Mouse (Mus musculus): ENCODE data around the gene Ifng. TPM values are rescaled to one million over a fixed set of nuclear protein-coding genes. Genes with fewer than 3 reads are reported as not detected.

The Ifng gene
- polyA plus RNA-seq, 1 experiment from 2014 or later, result not detected

DNA sequence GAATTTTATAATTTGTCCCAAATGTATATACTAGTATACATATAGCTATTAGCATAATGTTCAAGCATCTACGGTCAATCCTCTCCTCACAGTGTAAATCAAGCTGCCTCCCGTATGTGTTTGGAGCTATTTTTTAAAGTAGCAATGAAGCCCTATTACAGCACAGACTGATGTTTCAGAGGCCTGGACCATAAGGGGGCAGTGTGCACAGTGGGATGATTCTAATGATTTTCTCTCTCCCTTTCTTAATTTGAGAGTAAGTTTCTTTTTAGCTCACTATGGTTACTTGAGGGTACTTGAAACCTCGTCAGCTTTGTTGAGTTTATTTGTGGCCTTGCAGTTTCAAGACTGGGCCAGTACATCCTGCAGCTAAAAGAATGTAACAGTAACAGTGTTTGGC, 1.1 kb downstream of the Ifng start:
- no peak overlapping the region for H3K4me2 ChIP-seq (ENCODE audit: low read depth, low read length)
- ATAC-seq (replicated peaks; ENCODE audit: insufficient number of reproducible peaks, low FRiP score, low TSS enrichment, low read depth) (no peak), DNase-seq (ENCODE audit: low spot score) (peak; percentile 18)
- no peaks in the 10 kb centered on the region for H3K4me1 ChIP-seq (ENCODE audit: control insufficient read depth, insufficient read depth, low read length)
- H3K36me3 ChIP-seq (replicated peaks; ENCODE audit: control insufficient read depth, insufficient read depth, low read depth, low read length), result no peaks in the 10 kb centered on the region
- H3K27ac ChIP-seq (replicated peaks; ENCODE audit: low read depth, low read length), result no peak overlapping the region
- H3K27me3 ChIP-seq (ENCODE audit: control insufficient read depth, insufficient read depth, low read length), result no peaks in the 10 kb centered on the region
- no peak overlapping the region for H3K9ac ChIP-seq (replicated peaks; ENCODE audit: low read length)
- no peaks in the 10 kb centered on the region for H3K9me3 ChIP-seq (replicated peaks; ENCODE audit: control insufficient read depth, low read length)
- WGBS, result 74% methylated on average over 3 of the region's 3 CpGs
- H3K4me3 ChIP-seq (ENCODE audit: low read depth, low read length), result no peak overlapping the region

DNA sequence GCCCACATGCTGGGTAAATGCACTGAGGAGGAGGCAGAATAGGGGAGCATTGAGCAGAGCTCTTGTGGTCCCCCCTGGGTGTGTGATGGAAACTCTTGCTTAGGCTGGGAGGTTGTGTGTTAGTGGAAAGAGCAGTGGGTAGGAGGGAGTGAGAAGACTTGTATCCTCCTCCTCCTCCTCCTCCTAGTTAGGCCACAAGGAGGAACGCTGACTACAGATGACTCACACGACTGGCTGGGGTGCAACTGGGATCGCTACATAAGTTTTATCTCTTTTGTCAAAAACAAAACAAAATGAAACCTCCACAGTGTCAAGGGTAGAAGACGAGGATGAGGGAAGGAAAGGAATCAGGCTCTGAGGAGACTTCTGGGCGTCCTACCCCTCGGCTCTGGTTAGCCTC, 2.2 kb downstream of the Ifng start:
- no peak overlapping the region for H3K4me2 ChIP-seq (ENCODE audit: low read depth, low read length)
- no peaks in the 10 kb centered on the region for H3K36me3 ChIP-seq (replicated peaks; ENCODE audit: control insufficient read depth, insufficient read depth, low read depth, low read length)
- H3K9ac ChIP-seq (replicated peaks; ENCODE audit: low read length), result no peak overlapping the region
- no peak overlapping the region for H3K4me3 ChIP-seq (ENCODE audit: low read depth, low read length)
- 90% methylated on average over 6 of the region's 6 CpGs for WGBS
- no peaks in the 10 kb centered on the region for H3K4me1 ChIP-seq (ENCODE audit: control insufficient read depth, insufficient read depth, low read length)
- DNase-seq (ENCODE audit: low spot score) (no peak), ATAC-seq (replicated peaks; ENCODE audit: insufficient number of reproducible peaks, low FRiP score, low TSS enrichment, low read depth) (no peak)
- H3K27me3 ChIP-seq (ENCODE audit: control insufficient read depth, insufficient read depth, low read length), result no peaks in the 10 kb centered on the region
- H3K9me3 ChIP-seq (replicated peaks; ENCODE audit: control insufficient read depth, low read length), result no peaks in the 10 kb centered on the region
- H3K27ac ChIP-seq (replicated peaks; ENCODE audit: low read depth, low read length), result no peak overlapping the region

DNA sequence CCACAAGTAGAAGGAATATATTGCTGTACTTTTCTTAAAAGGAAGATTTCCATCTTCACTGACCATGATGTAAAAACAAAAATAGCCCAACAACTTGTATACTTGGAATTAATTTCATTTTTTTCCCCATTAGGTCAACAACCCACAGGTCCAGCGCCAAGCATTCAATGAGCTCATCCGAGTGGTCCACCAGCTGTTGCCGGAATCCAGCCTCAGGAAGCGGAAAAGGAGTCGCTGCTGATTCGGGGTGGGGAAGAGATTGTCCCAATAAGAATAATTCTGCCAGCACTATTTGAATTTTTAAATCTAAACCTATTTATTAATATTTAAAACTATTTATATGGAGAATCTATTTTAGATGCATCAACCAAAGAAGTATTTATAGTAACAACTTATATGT, 4.2 kb downstream of the Ifng start:
- no peak for DNase-seq (ENCODE audit: low spot score)
- WGBS, result 94% methylated on average over 6 of the region's 6 CpGs
- Histone ChIP-seq H3K9me3 (replicated peaks; ENCODE audit: control insufficient read depth, low read length) (no peaks in the 10 kb centered on the region), H3K36me3 (replicated peaks; ENCODE audit: control insufficient read depth, insufficient read depth, low read depth, low read length) (no peaks in the 10 kb centered on the region), H3K9ac (replicated peaks; ENCODE audit: low read length) (no peak overlapping the region), H3K27me3 (ENCODE audit: control insufficient read depth, insufficient read depth, low read length) (no peaks in the 10 kb centered on the region), H3K4me3 (ENCODE audit: low read depth, low read length) (no peak overlapping the region), H3K27ac (replicated peaks; ENCODE audit: low read depth, low read length) (no peak overlapping the region), H3K4me1 (ENCODE audit: control insufficient read depth, insufficient read depth, low read length) (no peaks in the 10 kb centered on the region), H3K4me2 (ENCODE audit: low read depth, low read length) (no peak overlapping the region)
- no peak for ATAC-seq (replicated peaks; ENCODE audit: insufficient number of reproducible peaks, low FRiP score, low TSS enrichment, low read depth)

DNA sequence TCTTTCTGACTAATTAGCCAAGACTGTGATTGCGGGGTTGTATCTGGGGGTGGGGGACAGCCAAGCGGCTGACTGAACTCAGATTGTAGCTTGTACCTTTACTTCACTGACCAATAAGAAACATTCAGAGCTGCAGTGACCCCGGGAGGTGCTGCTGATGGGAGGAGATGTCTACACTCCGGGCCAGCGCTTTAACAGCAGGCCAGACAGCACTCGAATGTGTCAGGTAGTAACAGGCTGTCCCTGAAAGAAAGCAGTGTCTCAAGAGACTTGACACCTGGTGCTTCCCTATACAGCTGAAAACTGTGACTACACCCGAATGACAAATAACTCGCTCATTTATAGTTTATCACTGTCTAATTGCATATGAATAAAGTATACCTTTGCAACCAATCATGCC, 4.7 kb downstream of the Ifng start:
- DNase-seq (ENCODE audit: low spot score), result no peak
- Histone ChIP-seq H3K4me2 (ENCODE audit: low read depth, low read length) (no peak overlapping the region), H3K36me3 (replicated peaks; ENCODE audit: control insufficient read depth, insufficient read depth, low read depth, low read length) (no peaks in the 10 kb centered on the region), H3K9me3 (replicated peaks; ENCODE audit: control insufficient read depth, low read length) (no peaks in the 10 kb centered on the region), H3K27ac (replicated peaks; ENCODE audit: low read depth, low read length) (no peak overlapping the region), H3K4me3 (ENCODE audit: low read depth, low read length) (no peak overlapping the region), H3K4me1 (ENCODE audit: control insufficient read depth, insufficient read depth, low read length) (no peaks in the 10 kb centered on the region), H3K9ac (replicated peaks; ENCODE audit: low read length) (no peak overlapping the region), H3K27me3 (ENCODE audit: control insufficient read depth, insufficient read depth, low read length) (no peaks in the 10 kb centered on the region)
- WGBS, result 88% methylated on average over 8 of the region's 8 CpGs
- ATAC-seq (replicated peaks; ENCODE audit: insufficient number of reproducible peaks, low FRiP score, low TSS enrichment, low read depth), result no peak

DNA sequence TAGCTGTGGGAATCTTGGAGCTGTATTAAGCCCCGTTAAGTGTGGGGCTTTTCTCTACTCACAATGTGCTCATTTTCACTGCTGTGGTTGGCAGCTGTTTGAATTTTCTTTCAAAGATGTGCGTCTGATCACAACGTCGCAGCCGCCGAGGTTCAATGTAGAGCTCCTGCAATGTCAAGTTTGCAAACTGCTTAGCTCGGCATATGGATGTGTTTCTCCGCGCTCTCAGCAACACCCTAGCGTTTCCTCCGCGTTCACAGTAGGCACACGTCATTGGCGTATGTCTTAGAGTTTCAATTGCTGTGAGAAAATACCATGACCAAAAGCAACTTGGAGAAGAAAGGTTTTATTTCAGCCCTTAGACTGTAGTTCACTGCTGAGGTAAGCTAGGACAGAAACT, 5.1 kb downstream of the Ifng start:
- Histone ChIP-seq H3K4me3 (ENCODE audit: low read depth, low read length) (no peak overlapping the region), H3K9ac (replicated peaks; ENCODE audit: low read length) (no peak overlapping the region), H3K27me3 (ENCODE audit: control insufficient read depth, insufficient read depth, low read length) (no peaks in the 10 kb centered on the region), H3K36me3 (replicated peaks; ENCODE audit: control insufficient read depth, insufficient read depth, low read depth, low read length) (no peaks in the 10 kb centered on the region), H3K27ac (replicated peaks; ENCODE audit: low read depth, low read length) (no peak overlapping the region), H3K9me3 (replicated peaks; ENCODE audit: control insufficient read depth, low read length) (no peaks in the 10 kb centered on the region), H3K4me1 (ENCODE audit: control insufficient read depth, insufficient read depth, low read length) (no peaks in the 10 kb centered on the region), H3K4me2 (ENCODE audit: low read depth, low read length) (no peak overlapping the region)
- ATAC-seq (replicated peaks; ENCODE audit: insufficient number of reproducible peaks, low FRiP score, low TSS enrichment, low read depth) (no peak), DNase-seq (ENCODE audit: low spot score) (no peak)
- WGBS, result 88% methylated on average over 14 of the region's 14 CpGs

DNA sequence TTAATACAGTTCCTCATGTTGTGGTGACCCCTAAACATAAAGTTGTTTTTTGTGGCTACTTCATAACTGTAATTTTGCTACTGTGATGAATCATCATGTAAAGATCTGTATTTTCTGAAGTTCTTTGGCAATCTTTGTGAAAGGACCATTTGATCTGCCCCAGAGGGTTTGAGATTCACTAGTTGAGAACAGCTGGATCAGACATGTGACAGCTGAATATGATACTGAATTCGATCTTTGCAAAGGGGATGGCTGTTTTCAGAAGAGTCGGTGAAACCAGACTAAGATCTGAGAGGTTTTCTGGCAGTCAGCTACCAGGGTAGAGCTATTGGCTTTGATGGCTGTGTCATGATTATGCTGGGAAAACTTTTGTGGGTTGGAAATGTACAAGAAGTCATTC, 10.9 kb downstream of the Ifng start:
- no peak for ATAC-seq (replicated peaks; ENCODE audit: insufficient number of reproducible peaks, low FRiP score, low TSS enrichment, low read depth)
- WGBS, result 70% methylated on average over 2 of the region's 2 CpGs
- no peaks in the 10 kb centered on the region for H3K36me3 ChIP-seq (replicated peaks; ENCODE audit: control insufficient read depth, insufficient read depth, low read depth, low read length)

DNA sequence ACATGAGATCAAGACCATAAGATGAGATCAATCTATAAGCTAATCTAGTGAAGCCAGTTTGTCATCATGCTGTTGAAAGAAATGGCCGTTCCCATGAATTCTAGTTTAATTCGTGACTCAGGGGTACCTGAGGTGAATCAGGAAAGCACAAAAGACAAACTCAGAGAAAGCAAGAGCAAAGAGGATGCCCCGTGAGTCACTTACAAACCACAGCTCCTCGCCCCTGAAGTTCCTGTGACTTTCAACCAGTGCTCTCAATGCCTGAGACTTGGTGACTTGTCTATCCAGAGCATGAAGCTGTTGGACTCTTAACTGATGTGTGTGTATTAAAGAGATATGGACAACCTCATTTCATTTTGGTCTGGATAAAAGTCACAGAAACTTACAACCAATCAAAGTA, 17.9 kb downstream of the Ifng start:
- no peak overlapping the region for H3K27ac ChIP-seq (replicated peaks; ENCODE audit: low read depth, low read length)
- no peaks in the 10 kb centered on the region for H3K4me1 ChIP-seq (ENCODE audit: control insufficient read depth, insufficient read depth, low read length)
- H3K9ac ChIP-seq (replicated peaks; ENCODE audit: low read length), result no peak overlapping the region
- no peak overlapping the region for H3K4me2 ChIP-seq (ENCODE audit: low read depth, low read length)
- no peak for ATAC-seq (replicated peaks; ENCODE audit: insufficient number of reproducible peaks, low FRiP score, low TSS enrichment, low read depth)
- no peaks in the 10 kb centered on the region for H3K27me3 ChIP-seq (ENCODE audit: control insufficient read depth, insufficient read depth, low read length)
- no peaks in the 10 kb centered on the region for H3K9me3 ChIP-seq (replicated peaks; ENCODE audit: control insufficient read depth, low read length)
- DNase-seq (ENCODE audit: low spot score), result no peak
- H3K36me3 ChIP-seq (replicated peaks; ENCODE audit: control insufficient read depth, insufficient read depth, low read depth, low read length), result no peaks in the 10 kb centered on the region
- WGBS, result 89% methylated on average over 4 of the region's 4 CpGs
- no peak overlapping the region for H3K4me3 ChIP-seq (ENCODE audit: low read depth, low read length)

More for the DNA sequence above, 10.9 kb downstream of the Ifng start:
- Histone ChIP-seq H3K4me2 (ENCODE audit: low read depth, low read length) (no peak overlapping the region), H3K9me3 (replicated peaks; ENCODE audit: control insufficient read depth, low read length) (no peaks in the 10 kb centered on the region), H3K4me3 (ENCODE audit: low read depth, low read length) (no peak overlapping the region), H3K27ac (replicated peaks; ENCODE audit: low read depth, low read length) (no peak overlapping the region), H3K9ac (replicated peaks; ENCODE audit: low read length) (no peak overlapping the region), H3K27me3 (ENCODE audit: control insufficient read depth, insufficient read depth, low read length) (no peaks in the 10 kb centered on the region), H3K4me1 (ENCODE audit: control insufficient read depth, insufficient read depth, low read length) (no peaks in the 10 kb centered on the region)
- DNase-seq (ENCODE audit: low spot score), result no peak

DNA sequence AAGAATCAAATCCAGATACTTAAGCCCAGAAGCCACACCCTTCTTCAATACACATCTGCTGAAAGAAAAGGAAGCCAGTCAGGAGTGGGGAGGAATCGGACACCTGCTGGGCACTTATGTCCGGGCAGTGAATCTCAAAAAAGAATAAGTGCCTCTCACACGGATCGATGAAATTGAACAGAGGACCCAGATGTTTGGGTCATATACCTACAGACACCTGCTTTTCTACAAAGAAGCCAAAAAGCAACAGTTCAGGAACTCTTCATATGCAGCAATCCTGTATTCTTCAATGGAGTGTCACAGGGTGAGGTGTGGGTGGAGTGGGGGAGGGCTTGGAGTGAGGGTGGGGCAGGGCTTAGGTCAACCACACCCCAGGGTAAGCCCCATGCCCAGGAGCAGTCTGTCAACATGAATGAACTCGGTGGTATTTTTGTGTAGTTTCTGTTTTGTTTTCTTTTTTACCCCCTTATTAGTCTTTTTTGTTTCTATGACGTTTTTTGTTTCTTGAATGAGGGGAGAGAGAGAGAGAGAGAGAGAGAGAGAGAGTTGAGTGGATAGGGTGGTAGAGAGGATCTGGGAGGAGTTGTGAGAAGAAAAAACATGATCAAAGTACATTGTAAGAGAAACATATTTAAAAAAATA, 20.4 kb downstream of the Ifng start:
- no peak overlapping the region for H3K4me3 ChIP-seq (ENCODE audit: low read depth, low read length)
- 71% methylated on average over 6 of the region's 6 CpGs for WGBS
- H3K27ac ChIP-seq (replicated peaks; ENCODE audit: low read depth, low read length), result no peak overlapping the region
- ATAC-seq (replicated peaks; ENCODE audit: insufficient number of reproducible peaks, low FRiP score, low TSS enrichment, low read depth) (no peak), DNase-seq (ENCODE audit: low spot score) (no peak)
- no peak overlapping the region for H3K4me2 ChIP-seq (ENCODE audit: low read depth, low read length)
- no peaks in the 10 kb centered on the region for H3K36me3 ChIP-seq (replicated peaks; ENCODE audit: control insufficient read depth, insufficient read depth, low read depth, low read length)
- no peaks in the 10 kb centered on the region for H3K9me3 ChIP-seq (replicated peaks; ENCODE audit: control insufficient read depth, low read length)
- no peak overlapping the region for H3K9ac ChIP-seq (replicated peaks; ENCODE audit: low read length)
- H3K27me3 ChIP-seq (ENCODE audit: control insufficient read depth, insufficient read depth, low read length), result no peaks in the 10 kb centered on the region
- H3K4me1 ChIP-seq (ENCODE audit: control insufficient read depth, insufficient read depth, low read length), result no peaks in the 10 kb centered on the region
